Mouse (Mus musculus): ENCODE measurements around the gene Slc2a3. TPM values are rescaled to one million over a fixed set of nuclear protein-coding genes. Genes with fewer than 3 reads are reported as not detected.
"Not testable (repeated sequence)": the region's sequence is repeated elsewhere in the genome, so short reads cannot be mapped to it uniquely, and the experiment has no call there.

Gene Slc2a3
- polyA plus RNA-seq, 1 experiment from 2014 or later: 12.1 TPM

GRCm38 (mm10) chr6:122702480-122703124 is 98.8 kb downstream of the Slc2a3 start:
- Histone ChIP-seq H3K36me3 (no peaks in the 10 kb centered on the region), H3K27ac (replicated peaks) (peak overlapping the region; percentile 95), H3K9me3 (no peaks in the 10 kb centered on the region), H3K9ac (peak overlapping the region; percentile 79), H3K27me3 (replicated peaks) (peaks cover 19% of the 10 kb centered on the region), H3K4me1 (peaks cover 15% of the 10 kb centered on the region), H3K4me2 (peak overlapping the region; percentile 71), H3K4me3 (peak overlapping the region; percentile 45)
- WGBS: 2% methylated on average over 20 of the region's 20 CpGs
- peak; percentile 81; the same call in 1 of the 2 replicates for ATAC-seq (ENCODE audit: extremely low read depth, insufficient number of reproducible peaks, low FRiP score, low TSS enrichment)

- 70% methylated on average over 5 of the region's 5 CpGs for WGBS
- no peaks in the 10 kb centered on the region for H3K9me3 ChIP-seq
- H3K4me2 ChIP-seq: peak overlapping the region; percentile 71
- peaks cover 15% of the 10 kb centered on the region for H3K4me1 ChIP-seq
- peak overlapping the region; percentile 95 for H3K27ac ChIP-seq (replicated peaks)
- no peaks in the 10 kb centered on the region for H3K36me3 ChIP-seq
- H3K9ac ChIP-seq: no peak overlapping the region
- H3K27me3 ChIP-seq (replicated peaks): peaks cover 11% of the 10 kb centered on the region
- ATAC-seq (ENCODE audit: extremely low read depth, insufficient number of reproducible peaks, low FRiP score, low TSS enrichment): no peak
- H3K4me3 ChIP-seq: no peak overlapping the region
These were observed 99.6 kb downstream of the Slc2a3 start for GRCm38 (mm10) chr6:122701816-122702215.

- not testable (repeated sequence) for H3K36me3 ChIP-seq; H3K27ac ChIP-seq (replicated peaks); H3K9me3 ChIP-seq; ATAC-seq (ENCODE audit: extremely low read depth, insufficient number of reproducible peaks, low FRiP score, low TSS enrichment); H3K4me2 ChIP-seq; H3K4me3 ChIP-seq; H3K27me3 ChIP-seq (replicated peaks); H3K9ac ChIP-seq
- 66% methylated on average over 2 of the region's 2 CpGs for WGBS
- H3K4me1 ChIP-seq: peaks cover 15% of the 10 kb centered on the region
These were observed 101.8 kb downstream of the Slc2a3 start for GRCm38 (mm10) chr6:122699628-122700027.

- Histone ChIP-seq H3K4me3 (no peak overlapping the region), H3K4me1 (no peaks in the 10 kb centered on the region), H3K27me3 (replicated peaks) (no peaks in the 10 kb centered on the region), H3K9ac (no peak overlapping the region), H3K27ac (replicated peaks) (no peak overlapping the region), H3K4me2 (no peak overlapping the region), H3K9me3 (no peaks in the 10 kb centered on the region), H3K36me3 (no peaks in the 10 kb centered on the region)
- 82% methylated on average over 3 of the region's 3 CpGs for WGBS
- ATAC-seq (ENCODE audit: extremely low read depth, insufficient number of reproducible peaks, low FRiP score, low TSS enrichment): no peak
These were observed 106.0 kb downstream of the Slc2a3 start for GRCm38 (mm10) chr6:122695398-122695797.

GRCm38 (mm10) chr6:122690082-122690481 is 111.4 kb downstream of the Slc2a3 start:
- WGBS: 84% methylated on average over 5 of the region's 5 CpGs

GRCm38 (mm10) chr6:122689411-122690055 is 111.9 kb downstream of the Slc2a3 start:
- no peaks in the 10 kb centered on the region for H3K27me3 ChIP-seq (replicated peaks)
- H3K9me3 ChIP-seq: no peaks in the 10 kb centered on the region
- no peak overlapping the region for H3K27ac ChIP-seq (replicated peaks)
- no peaks in the 10 kb centered on the region for H3K36me3 ChIP-seq
- no peaks in the 10 kb centered on the region for H3K4me1 ChIP-seq
- H3K4me3 ChIP-seq: no peak overlapping the region
- H3K9ac ChIP-seq: no peak overlapping the region
- ATAC-seq (ENCODE audit: extremely low read depth, insufficient number of reproducible peaks, low FRiP score, low TSS enrichment): no peak
- H3K4me2 ChIP-seq: no peak overlapping the region
- WGBS: 73% methylated on average over 6 of the region's 6 CpGs

More at GRCm38 (mm10) chr6:122690082-122690481, 111.4 kb downstream of the Slc2a3 start:
- Histone ChIP-seq H3K27ac (replicated peaks) (no peak overlapping the region), H3K9ac (no peak overlapping the region), H3K4me1 (no peaks in the 10 kb centered on the region), H3K9me3 (no peaks in the 10 kb centered on the region), H3K4me3 (no peak overlapping the region), H3K36me3 (no peaks in the 10 kb centered on the region), H3K4me2 (no peak overlapping the region), H3K27me3 (replicated peaks) (no peaks in the 10 kb centered on the region)
- ATAC-seq (ENCODE audit: extremely low read depth, insufficient number of reproducible peaks, low FRiP score, low TSS enrichment): no peak

GRCm38 (mm10) chr6:122686709-122687108 is 114.7 kb downstream of the Slc2a3 start:
- Histone ChIP-seq H3K4me2 (no peak overlapping the region), H3K36me3 (no peaks in the 10 kb centered on the region), H3K4me1 (no peaks in the 10 kb centered on the region), H3K4me3 (no peak overlapping the region), H3K27ac (replicated peaks) (no peak overlapping the region), H3K27me3 (replicated peaks) (no peaks in the 10 kb centered on the region), H3K9me3 (no peaks in the 10 kb centered on the region), H3K9ac (no peak overlapping the region)
- no peak for ATAC-seq (ENCODE audit: extremely low read depth, insufficient number of reproducible peaks, low FRiP score, low TSS enrichment)
- WGBS: 84% methylated on average over 13 of the region's 13 CpGs

GRCm38 (mm10) chr6:122682646-122683045 is 118.8 kb downstream of the Slc2a3 start:
- H3K4me1 ChIP-seq: no peaks in the 10 kb centered on the region
- no peaks in the 10 kb centered on the region for H3K36me3 ChIP-seq
- no peak overlapping the region for H3K4me2 ChIP-seq
- ATAC-seq (ENCODE audit: extremely low read depth, insufficient number of reproducible peaks, low FRiP score, low TSS enrichment): no peak
- H3K4me3 ChIP-seq: no peak overlapping the region
- no peaks in the 10 kb centered on the region for H3K27me3 ChIP-seq (replicated peaks)
- H3K9ac ChIP-seq: no peak overlapping the region
- H3K9me3 ChIP-seq: no peaks in the 10 kb centered on the region
- no peak overlapping the region for H3K27ac ChIP-seq (replicated peaks)
- WGBS: 77% methylated on average over 3 of the region's 3 CpGs

Small RNA genes within 50 kb of the gene (microRNA-seq; reads per million reads assigned to microRNA genes)
- 1.0 reads per million for gene Mir7231

Other genes with a start within 250 kb of the Slc2a3 start
- gene Aicda, start 247.8 kb downstream of the Slc2a3 start, polyA plus RNA-seq (2015; fragmentation: Nextera tagmentation; extraction: Ambion mirVana): not detected in 2 replicates
- 2.2 and 2.7 TPM in 2 replicates for gene Apobec1, start 199.2 kb downstream of the Slc2a3 start, polyA plus RNA-seq (2015; fragmentation: Nextera tagmentation; extraction: Ambion mirVana)
- gene Gdf3, start 191.6 kb downstream of the Slc2a3 start, polyA plus RNA-seq (2015; fragmentation: Nextera tagmentation; extraction: Ambion mirVana): 0.20 and 0.27 TPM in 2 replicates
- gene Dppa3, start 175.2 kb downstream of the Slc2a3 start, polyA plus RNA-seq (2015; fragmentation: Nextera tagmentation; extraction: Ambion mirVana): not detected in 2 replicates
- gene Nanog, start 94.2 kb downstream of the Slc2a3 start, polyA plus RNA-seq (2015; fragmentation: Nextera tagmentation; extraction: Ambion mirVana): 0.71 and 0.94 TPM in 2 replicates
- gene Foxj2, start 18.3 kb upstream of the Slc2a3 start, polyA plus RNA-seq (2015; fragmentation: Nextera tagmentation; extraction: Ambion mirVana): 4.8 and 5.6 TPM in 2 replicates
- 2.4 and 3.0 TPM in 2 replicates for gene C3ar1, start 54.5 kb upstream of the Slc2a3 start, polyA plus RNA-seq (2015; fragmentation: Nextera tagmentation; extraction: Ambion mirVana)
- 49.9 and 51.3 TPM in 2 replicates for gene Necap1, start 72.8 kb upstream of the Slc2a3 start, polyA plus RNA-seq (2015; fragmentation: Nextera tagmentation; extraction: Ambion mirVana)
- 0.70 and 0.94 TPM in 2 replicates for gene Clec4a1, start 120.2 kb upstream of the Slc2a3 start, polyA plus RNA-seq (2015; fragmentation: Nextera tagmentation; extraction: Ambion mirVana)
- 1.0 and 1.1 TPM in 2 replicates for gene Clec4a3, start 150.9 kb upstream of the Slc2a3 start, polyA plus RNA-seq (2015; fragmentation: Nextera tagmentation; extraction: Ambion mirVana)
- gene Clec4a4, start 188.7 kb upstream of the Slc2a3 start, polyA plus RNA-seq (2015; fragmentation: Nextera tagmentation; extraction: Ambion mirVana): not detected in 2 replicates
- not detected in 2 replicates for gene Clec4b1, start 248.3 kb upstream of the Slc2a3 start, polyA plus RNA-seq (2015; fragmentation: Nextera tagmentation; extraction: Ambion mirVana)

Measured in heart, embryonic 13.5 days (tissue).